Mouse (Mus musculus) MEL (cell line): ENCODE data around the gene Edem1. TPM values are rescaled to one million over a fixed set of nuclear protein-coding genes. Genes with fewer than 3 reads are reported as not detected.
A peak's percentile ranks its signal among the peaks of the same experiment; 100 is the strongest.

Source experiments
- DNase-seq: peaks from one replicate; pipeline ENCODE4 v3.0.0; 2011; ENCODE audit warnings: low read depth, low spot score
- H3K27ac ChIP-seq: 2 replicates; pipeline ENCODE4 v1.5.1; 2012; ENCODE audit warnings: low read depth, mild to moderate bottlenecking, control low read depth, low read length, moderate library complexity; ENCODE audit not compliant: control insufficient read depth
- H3K27me3 ChIP-seq, 2 experiments: fragments of 150-350 bp in 1 of 2; sonication (generic) in 1 of 2; 2 replicates each; pipeline ENCODE4 v1.6.1; 2012; ENCODE audit warnings: low read length in 2 of 2, mild to moderate bottlenecking in 2 of 2, improper control_type of control experiment in 1 of 2, moderate library complexity in 1 of 2; ENCODE audit not compliant: insufficient read depth in 2 of 2, control insufficient read depth in 1 of 2
- H3K36me3 ChIP-seq, 2 experiments: 2 replicates each; pipeline ENCODE4 v1.6.1; 2012 to 2014; ENCODE audit warnings: low read length in 2 of 2, improper control_type of control experiment in 1 of 2, inconsistent platforms in 1 of 2, mild to moderate bottlenecking in 1 of 2; ENCODE audit not compliant: insufficient read depth in 2 of 2, control insufficient read depth in 1 of 2
- H3K4me1 ChIP-seq, 2 experiments: fragments of 150-350 bp in 1 of 2; sonication (generic) in 1 of 2; 2 replicates each; pipeline ENCODE4 v1.6.1; 2012; ENCODE audit warnings: low read length in 2 of 2, improper control_type of control experiment in 1 of 2, mild to moderate bottlenecking in 1 of 2; ENCODE audit not compliant: insufficient read depth in 2 of 2, control insufficient read depth in 1 of 2
- H3K4me3 ChIP-seq, 2 experiments: fragments of 150-350 bp in 1 of 2; sonication (generic) in 1 of 2; 2 replicates each; pipeline ENCODE4 v1.5.1; 2012; ENCODE audit warnings: low read depth in 2 of 2, low read length in 2 of 2, mild to moderate bottlenecking in 2 of 2, moderate library complexity in 2 of 2, control low read depth in 1 of 2, improper control_type of control experiment in 1 of 2; ENCODE audit not compliant: control insufficient read depth in 1 of 2, insufficient read depth in 1 of 2
- H3K79me2 ChIP-seq: 2 replicates; pipeline ENCODE4 v1.6.1; 2012; ENCODE audit warnings: mild to moderate bottlenecking, low read length, moderate library complexity; ENCODE audit not compliant: control insufficient read depth, poor library complexity, insufficient read depth
- H3K9ac ChIP-seq: 2 replicates; pipeline ENCODE4 v1.6.1; 2012; ENCODE audit warnings: low read depth, mild to moderate bottlenecking, control low read depth, low read length, moderate library complexity; ENCODE audit not compliant: control insufficient read depth, poor library complexity, severe bottlenecking
- H3K9me3 ChIP-seq: fragments of 150-350 bp; sonication (generic); replicated peaks from 2 replicates; pipeline ENCODE4 v1.6.1; 2012; ENCODE audit warnings: mild to moderate bottlenecking, low read length, improper control_type of control experiment, moderate library complexity; ENCODE audit not compliant: insufficient read depth
- CHD1 ChIP-seq: IDR thresholded peaks from 2 replicates; pipeline ENCODE4 v1.6.1; 2012; ENCODE audit warnings: low read depth, mild to moderate bottlenecking, inconsistent platforms, low read length, improper control_type of control experiment
- CHD2 ChIP-seq: IDR thresholded peaks from 2 replicates; pipeline ENCODE4 v1.6.1; 2011; ENCODE audit warnings: low read length, improper control_type of control experiment
- CTCF ChIP-seq, 3 experiments: IDR thresholded peaks in 2 of 3; conservative IDR thresholded peaks in 1 of 3; 2 replicates each; pipeline ENCODE4 v1.5.1; 2011 to 2012; ENCODE audit warnings: low read length in 3 of 3, low read depth in 2 of 3, mild to moderate bottlenecking in 2 of 3, improper control_type of control experiment in 1 of 3, inconsistent platforms in 1 of 3, mixed read lengths in 1 of 3, moderate library complexity in 1 of 3; ENCODE audit not compliant: control insufficient read depth in 1 of 3, insufficient read depth in 1 of 3, poor library complexity in 1 of 3, severe bottlenecking in 1 of 3
- EP300 ChIP-seq, 2 experiments: IDR thresholded peaks; 2 replicates each; pipeline ENCODE4 v1.6.1; 2011; ENCODE audit warnings: improper control_type of control experiment in 2 of 2, low read length in 2 of 2, low read depth in 1 of 2, mild to moderate bottlenecking in 1 of 2
- GABPA ChIP-seq: IDR thresholded peaks from 2 replicates; pipeline ENCODE4 v1.6.1; 2012; ENCODE audit warnings: low read depth, mild to moderate bottlenecking, inconsistent platforms, low read length, improper control_type of control experiment, moderate library complexity
- GATA1 ChIP-seq: IDR thresholded peaks from 2 replicates; pipeline ENCODE4 v1.6.1; 2011; ENCODE audit warnings: low read depth, low read length, improper control_type of control experiment
- JUND ChIP-seq: IDR thresholded peaks from 2 replicates; pipeline ENCODE4 v1.6.1; 2011; ENCODE audit warnings: low read depth, mild to moderate bottlenecking, improper control_type of control experiment, low read length
- MXI1 ChIP-seq: IDR thresholded peaks from 2 replicates; pipeline ENCODE4 v1.6.1; 2011; ENCODE audit warnings: mild to moderate bottlenecking, low read depth, low read length, improper control_type of control experiment
- MYB ChIP-seq: IDR thresholded peaks from 2 replicates; pipeline ENCODE4 v1.6.1; 2011; ENCODE audit warnings: mild to moderate bottlenecking, low read depth, low read length, improper control_type of control experiment
- MYC ChIP-seq: IDR thresholded peaks from 2 replicates; pipeline ENCODE4 v1.6.1; 2011; ENCODE audit warnings: low read depth, mild to moderate bottlenecking, low read length, improper control_type of control experiment, moderate library complexity
- NELFE ChIP-seq: IDR thresholded peaks from 2 replicates; pipeline ENCODE4 v1.6.1; 2011; ENCODE audit warnings: low read depth, low read length, improper control_type of control experiment
- POLR2A ChIP-seq, 2 experiments: IDR thresholded peaks; 2 replicates each; pipeline ENCODE4 v1.6.1; 2011 to 2012; ENCODE audit warnings: low read length in 2 of 2, mild to moderate bottlenecking in 2 of 2, control low read depth in 1 of 2, improper control_type of control experiment in 1 of 2, low read depth in 1 of 2, moderate library complexity in 1 of 2; ENCODE audit not compliant: control insufficient read depth in 1 of 2, insufficient read depth in 1 of 2, poor library complexity in 1 of 2
- POLR2AphosphoS2 ChIP-seq: IDR thresholded peaks from 2 replicates; pipeline ENCODE4 v1.6.1; 2011; ENCODE audit warnings: low read length, improper control_type of control experiment
- POLR2AphosphoS5 ChIP-seq: IDR thresholded peaks from 2 replicates; pipeline ENCODE4 v1.6.1; 2012; ENCODE audit warnings: low read depth, borderline replicate concordance, mild to moderate bottlenecking, inconsistent platforms, low read length, moderate library complexity, mixed read lengths
- RAD21 ChIP-seq: IDR thresholded peaks from 2 replicates; pipeline ENCODE4 v1.6.1; 2011; ENCODE audit warnings: mild to moderate bottlenecking, low read depth, low read length, improper control_type of control experiment
- SIN3A ChIP-seq: IDR thresholded peaks from 2 replicates; pipeline ENCODE4 v1.6.1; 2012; ENCODE audit warnings: low read length, improper control_type of control experiment, inconsistent platforms
- SMC3 ChIP-seq: IDR thresholded peaks from 2 replicates; pipeline ENCODE4 v1.6.1; 2011; ENCODE audit warnings: low read depth, low read length, improper control_type of control experiment
- TAL1 ChIP-seq: IDR thresholded peaks from 2 replicates; pipeline ENCODE4 v1.6.1; 2012; ENCODE audit warnings: mild to moderate bottlenecking, inconsistent platforms, low read length, moderate library complexity, mixed read lengths
- TCF12 ChIP-seq: IDR thresholded peaks from 2 replicates; pipeline ENCODE4 v1.6.1; 2014; ENCODE audit warnings: low read depth, mild to moderate bottlenecking, inconsistent platforms, low read length, improper control_type of control experiment, moderate library complexity
- UBTF ChIP-seq: IDR thresholded peaks from 2 replicates; pipeline ENCODE4 v1.6.1; 2012; ENCODE audit warnings: low read depth, mild to moderate bottlenecking, inconsistent platforms, low read length, improper control_type of control experiment, moderate library complexity, borderline replicate concordance; ENCODE audit not compliant: insufficient read depth
- USF1 ChIP-seq: IDR thresholded peaks from 2 replicates; pipeline ENCODE4 v1.6.1; 2014; ENCODE audit warnings: low read depth, mild to moderate bottlenecking, inconsistent platforms, low read length, improper control_type of control experiment, moderate library complexity
- USF2 ChIP-seq, 2 experiments: IDR thresholded peaks; 2 replicates each; pipeline ENCODE4 v1.6.1; 2011 to 2012; ENCODE audit warnings: improper control_type of control experiment in 2 of 2, low read length in 2 of 2, borderline replicate concordance in 1 of 2, inconsistent platforms in 1 of 2, low read depth in 1 of 2, mild to moderate bottlenecking in 1 of 2; ENCODE audit not compliant: insufficient read depth in 1 of 2
- ZMIZ1 ChIP-seq: IDR thresholded peaks from 2 replicates; pipeline ENCODE4 v1.6.1; 2012; ENCODE audit warnings: low read depth, mild to moderate bottlenecking, inconsistent platforms, low read length, improper control_type of control experiment, moderate library complexity
- ZNF384 ChIP-seq: IDR thresholded peaks from 2 replicates; pipeline ENCODE4 v1.6.1; 2012; ENCODE audit warnings: low read depth, mild to moderate bottlenecking, inconsistent platforms, low read length, improper control_type of control experiment
- polyA plus RNA-seq, 2 experiments: library from polyadenylated mRNA; stranded (reverse) in 1 of 2; unstranded in 1 of 2; fragments of >175 nt in 1 of 2; fragments of >200 nt in 1 of 2; gene quantifications; 2 replicates each; pipeline versions ENCODE4 v1.2.1 to v1.2.4; 2012; ENCODE audit warnings: low replicate concordance in 2 of 2, low read depth in 1 of 2; ENCODE audit not compliant: insufficient read length in 2 of 2, insufficient read depth in 1 of 2, missing spikeins in 1 of 2
- total RNA-seq: library from RNA; depleted of rRNA; stranded (reverse); fragments of 300-350 nt; gene quantifications from 2 replicates; pipeline ENCODE4 v1.2.3, GENCODE M21; 2012

Edem1 gene
- total and polyA plus RNA-seq, 3 experiments = 10.8 to 17.9 TPM; not detected in 1

- no peak overlapping the region for H3K4me3 ChIP-seq
- no peak overlapping the region for H3K9ac ChIP-seq
- no peaks in the 10 kb centered on the region for H3K9me3 ChIP-seq
- no peak overlapping the region for H3K27ac ChIP-seq
- no peak for DNase-seq
- H3K79me2 ChIP-seq = no peaks in the 10 kb centered on the region
- H3K36me3 ChIP-seq = peaks cover 0 to 5% of the 10 kb centered on the region in 2 experiments; a peak in 2 of 4 replicates
- TF ChIP-seq NELFE = no peak
- TF ChIP-seq JUND = no peak
- TF ChIP-seq SMC3 = no peak
- TF ChIP-seq POLR2A (IDR thresholded peaks at IDR 0.05; ENCODE audit: control insufficient read depth in 1 of 2, insufficient read depth in 1 of 2, low read depth in 1 of 2, low read length in 2 of 2, poor library complexity in 1 of 2) = no peak
- TF ChIP-seq CHD2 = no peak
- TF ChIP-seq MXI1 = no peak
- TF ChIP-seq EP300 (IDR thresholded peaks at IDR 0.05; ENCODE audit: low read depth in 1 of 2, low read length in 2 of 2) = no peak
- TF ChIP-seq ZNF384 = no peak
- no peak for TF ChIP-seq TCF12
- no peak for TF ChIP-seq CTCF (IDR thresholded peaks at IDR 0.05 in 2 of 3, conservative IDR thresholded peaks at IDR 0.05 in 1 of 3; ENCODE audit: control insufficient read depth in 1 of 3, insufficient read depth in 1 of 3, low read depth in 2 of 3, low read length in 3 of 3, poor library complexity in 1 of 3, severe bottlenecking in 1 of 3)
- TF ChIP-seq ZMIZ1 = no peak
- no peak for TF ChIP-seq UBTF
- TF ChIP-seq SIN3A = no peak
- H3K4me1 ChIP-seq = peaks cover 3 to 10% of the 10 kb centered on the region in 2 experiments
- H3K27me3 ChIP-seq = no peaks in the 10 kb centered on the region
Observed at GRCm38 (mm10) chr6:108876486-108876885, 48.0 kb downstream of the Edem1 start.

GRCm38 (mm10) chr6:108880368-108881013 lies 52.0 kb downstream of the Edem1 start:
- Histone ChIP-seq H3K36me3 (peaks cover 0 to 5% of the 10 kb centered on the region in 2 experiments; a peak in 2 of 4 replicates), H3K9me3 (no peaks in the 10 kb centered on the region), H3K27me3 (no peaks in the 10 kb centered on the region), H3K4me3 (no peak overlapping the region), H3K4me1 (peaks cover 3 to 10% of the 10 kb centered on the region in 2 experiments), H3K9ac (no peak overlapping the region), H3K79me2 (no peaks in the 10 kb centered on the region), H3K27ac (no peak overlapping the region)
- 0 out of 2 replicates have a peak, but pooled peaks have one; percentile 18 for TF ChIP-seq TCF12
- no peak for TF ChIP-seq USF1
- TF ChIP-seq ZNF384 = peak; percentile 57
- no peak for TF ChIP-seq RAD21
- peak; percentile 49; the same call in 1 of the 2 replicates for TF ChIP-seq GATA1
- TF ChIP-seq USF2 (IDR thresholded peaks at IDR 0.05; ENCODE audit: borderline replicate concordance in 1 of 2, insufficient read depth in 1 of 2, low read depth in 1 of 2, low read length in 2 of 2) = no peak
- TF ChIP-seq POLR2AphosphoS5 = no peak
- no peak for TF ChIP-seq SMC3
- TF ChIP-seq GABPA = no peak
- no peak for TF ChIP-seq POLR2AphosphoS2
- no peak for TF ChIP-seq MYB
- TF ChIP-seq MXI1 = no peak
- TF ChIP-seq CHD1 = no peak
- TF ChIP-seq TAL1 = no peak
- no peak for TF ChIP-seq MYC
- peak in 1 of 2 experiments; percentile 14; a peak in 2 of 4 replicates for TF ChIP-seq EP300 (IDR thresholded peaks at IDR 0.05; ENCODE audit: low read depth in 1 of 2, low read length in 2 of 2)
- no peak for DNase-seq
